Mouse (Mus musculus): ENCODE measurements around the gene Tfam. TPM values are rescaled to one million over a fixed set of nuclear protein-coding genes. Genes with fewer than 3 reads are reported as not detected.

The Tfam gene
- total RNA-seq (2023), result 10 to 100 TPM; 66.3 to 87.5 TPM

GRCm38 (mm10) chr10:71238240-71238554 is at the start of gene Tfam:
Tfam (minus strand) TSS chr10:71238280.

GRCm38 (mm10) chr10:71285126-71285580 is 47.1 kb upstream of the Tfam start, which contains the start of gene Ube2d1:
Ube2d1 (minus strand) TSS chr10:71285262.

Other genes starting within 250 kb of the Tfam start
- not detected for gene Bicc1, start 78.6 kb downstream of the Tfam start, total RNA-seq (2023)
- gene Ube2d1, start 47.0 kb upstream of the Tfam start, total RNA-seq (2023), result 10 to 100 TPM; 73.7 to 81.0 TPM
- gene Cisd1, start 106.7 kb upstream of the Tfam start, total RNA-seq (2023), result 10 to 100 TPM; 13.4 to 14.9 TPM
- gene Ipmk, start 109.5 kb upstream of the Tfam start, total RNA-seq (2023), result 10 to 100 TPM; 23.2 to 29.6 TPM

All from B cell, adult 67 days (primary cell).